Mouse (Mus musculus) ES-E14 (cell line): Measurements from ENCODE around the gene Col6a4. TPM values are rescaled to one million over a fixed set of nuclear protein-coding genes. Genes with fewer than 3 reads are reported as not detected.

ENCODE experiments used
- DNase-seq: peaks from one replicate; pipeline ENCODE4 v3.0.0-alpha.2; 2013; ENCODE audit warnings: low read depth, low spot score
- H3K27ac ChIP-seq: 2 replicates; pipeline ENCODE4 v1.5.1; 2012; ENCODE audit warnings: low read depth, mild to moderate bottlenecking, low read length, moderate library complexity, mixed read lengths; ENCODE audit not compliant: poor library complexity, insufficient read depth, severe bottlenecking
- H3K36me3 ChIP-seq: 2 replicates; pipeline ENCODE4 v1.6.1; 2012; ENCODE audit warnings: mild to moderate bottlenecking, low read length, moderate library complexity, mixed read lengths; ENCODE audit not compliant: control insufficient read depth, poor library complexity, insufficient read depth, severe bottlenecking
- H3K4me1 ChIP-seq, 2 experiments: fragments of 150-350 bp in 1 of 2; sonication (generic) in 1 of 2; 2 replicates each; pipeline ENCODE4 v1.6.1; 2012; ENCODE audit warnings: low read length in 2 of 2, mild to moderate bottlenecking in 1 of 2, mixed read lengths in 1 of 2; ENCODE audit not compliant: control insufficient read depth in 2 of 2, insufficient read depth in 2 of 2, poor library complexity in 1 of 2
- H3K4me3 ChIP-seq, 2 experiments: fragments of 150-350 bp in 1 of 2; sonication (generic) in 1 of 2; 2 replicates each; pipeline ENCODE4 v1.5.1; 2012; ENCODE audit warnings: low read length in 2 of 2, low read depth in 1 of 2, mild to moderate bottlenecking in 1 of 2, mixed read lengths in 1 of 2; ENCODE audit not compliant: insufficient read depth in 1 of 2, poor library complexity in 1 of 2, severe bottlenecking in 1 of 2
- H3K9ac ChIP-seq: 2 replicates; pipeline ENCODE4 v1.6.1; 2012; ENCODE audit warnings: low read depth, mild to moderate bottlenecking, low read length, mixed read lengths; ENCODE audit not compliant: poor library complexity, insufficient read depth, severe bottlenecking
- H3K9me3 ChIP-seq: fragments of 150-350 bp; sonication (generic); 2 replicates; pipeline ENCODE4 v1.6.1; 2012; ENCODE audit warnings: low read depth, mild to moderate bottlenecking, low read length; ENCODE audit not compliant: control insufficient read depth, insufficient read depth
- CHD2 ChIP-seq: IDR thresholded peaks from 2 replicates; pipeline ENCODE4 v1.6.1; 2014; ENCODE audit warnings: mild to moderate bottlenecking, low read depth, low read length, inconsistent platforms
- HCFC1 ChIP-seq: IDR thresholded peaks from 2 replicates; pipeline ENCODE4 v1.6.1; 2012; ENCODE audit warnings: low read length, inconsistent platforms, borderline replicate concordance; ENCODE audit not compliant: insufficient read depth
- MAFK ChIP-seq: IDR thresholded peaks from 2 replicates; pipeline ENCODE4 v1.6.1; 2014; ENCODE audit warnings: mild to moderate bottlenecking, low read depth, low read length, inconsistent platforms; ENCODE audit not compliant: insufficient read depth
- ZC3H11A ChIP-seq: IDR thresholded peaks from 2 replicates; pipeline ENCODE4 v1.6.1; 2012; ENCODE audit warnings: low read depth, mild to moderate bottlenecking, inconsistent platforms, low read length, borderline replicate concordance
- ZNF384 ChIP-seq: IDR thresholded peaks from 2 replicates; pipeline ENCODE4 v1.6.1; 2012; ENCODE audit warnings: low read depth, low read length, inconsistent platforms
- in situ Hi-C, 2 experiments: fragments of 600-800 bp; cut with MboI; formaldehyde crosslinking; loops; one replicate each; pipeline ENCODE4 v1.15.1; 2025; ENCODE audit warnings: low sequenced_read_pairs in 2 of 2, inconsistent platforms in 1 of 2; ENCODE audit not compliant: unreplicated experiment in 2 of 2
- total RNA-seq: library from RNA; depleted of rRNA; stranded (reverse); fragments of 300-350 nt; gene quantifications from 2 replicates; pipeline ENCODE4 v1.2.3, GENCODE M21; 2012

The Col6a4 gene
- total RNA-seq, 1 experiment = 3.9 TPM

DNA sequence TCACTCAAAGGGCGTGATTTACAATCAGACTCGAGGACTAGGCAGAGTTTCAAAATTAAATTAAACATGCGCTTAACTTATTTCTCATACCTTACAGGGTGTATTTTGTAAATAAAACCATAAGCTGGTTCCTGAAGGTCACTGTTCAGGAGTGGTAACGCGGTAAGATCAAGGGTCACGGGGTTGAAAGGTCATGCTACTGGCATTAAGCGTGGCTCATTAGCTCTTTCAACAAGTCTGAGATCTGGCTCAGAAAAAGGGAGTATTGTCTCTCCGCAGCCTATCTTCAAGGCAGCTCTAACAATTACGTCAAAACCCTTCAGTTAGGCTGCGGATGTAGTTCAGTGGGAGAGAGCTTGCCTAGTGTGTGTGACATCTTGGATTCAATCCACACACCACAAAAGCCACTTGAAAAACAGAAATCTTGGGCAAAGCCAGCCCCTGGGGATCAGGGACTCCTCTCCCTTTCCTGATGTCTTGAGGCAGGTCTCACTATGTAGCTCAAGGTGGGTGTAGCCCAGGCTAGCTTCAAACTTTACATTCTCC lies 41.2 kb upstream of the Col6a4 start:
- Histone ChIP-seq H3K36me3 (no peaks in the 10 kb centered on the region), H3K4me1 (no peaks in the 10 kb centered on the region), H3K27ac (no peak overlapping the region), H3K9ac (no peak overlapping the region), H3K9me3 (no peaks in the 10 kb centered on the region), H3K4me3 (no peak overlapping the region)
- DNase-seq = no peak
- in situ Hi-C loops = no loop called here
- TF ChIP-seq MAFK = no peak
- no peak for TF ChIP-seq CHD2
- no peak for TF ChIP-seq ZC3H11A
- TF ChIP-seq HCFC1 = no peak
- no peak for TF ChIP-seq ZNF384

DNA sequence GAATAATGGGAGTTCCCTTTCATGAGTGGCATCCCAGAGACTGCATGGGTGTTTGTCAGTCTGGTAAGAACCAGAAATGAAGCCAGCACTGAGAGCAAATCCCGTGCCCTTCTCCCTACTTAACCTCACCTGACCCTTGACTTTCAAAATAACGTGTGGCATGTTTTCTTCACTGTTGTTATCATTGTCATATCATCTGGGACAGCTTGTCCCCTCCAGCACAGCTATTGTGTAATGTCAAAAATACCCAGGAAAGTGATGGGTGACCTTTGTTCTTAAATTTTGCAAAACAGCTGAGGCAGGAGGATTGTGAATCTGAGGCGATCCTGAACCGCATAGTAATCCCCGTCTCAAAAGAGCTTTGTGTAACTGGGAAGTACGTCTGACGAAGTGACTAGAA lies 33.7 kb upstream of the Col6a4 start:
- Histone ChIP-seq H3K9me3 (no peaks in the 10 kb centered on the region), H3K4me3 (no peak overlapping the region), H3K36me3 (no peaks in the 10 kb centered on the region), H3K4me1 (peaks cover 0 to 3% of the 10 kb centered on the region in 2 experiments; a peak in 1 of 4 replicates), H3K27ac (no peak overlapping the region), H3K9ac (no peak overlapping the region)
- no peak for DNase-seq
- no peak for TF ChIP-seq ZC3H11A
- no peak for TF ChIP-seq HCFC1
- no peak for TF ChIP-seq CHD2
- TF ChIP-seq MAFK = no peak
- no peak for TF ChIP-seq ZNF384
- in situ Hi-C loops = no loop called here

DNA sequence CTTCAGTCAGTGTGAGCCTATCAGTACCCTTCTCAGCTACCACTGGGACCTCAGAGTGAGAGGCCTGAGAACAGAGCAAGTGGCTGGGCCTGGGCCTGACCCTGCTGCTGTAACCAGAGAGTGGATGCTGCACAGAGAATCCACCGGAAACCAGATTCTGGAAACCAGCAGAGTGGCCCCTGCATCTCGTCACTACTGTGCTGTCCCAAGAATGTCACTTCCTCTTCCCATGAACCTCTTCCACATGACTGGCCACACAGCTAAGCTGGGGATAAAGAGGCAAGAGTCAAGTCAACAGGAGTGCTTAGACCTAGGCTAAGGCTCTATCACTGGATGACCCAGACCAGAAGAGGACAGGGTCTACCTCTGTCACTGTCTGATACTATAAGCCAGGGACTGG lies 32.5 kb upstream of the Col6a4 start:
- no peak overlapping the region for H3K4me3 ChIP-seq
- peaks cover 0 to 3% of the 10 kb centered on the region in 2 experiments; a peak in 1 of 4 replicates for H3K4me1 ChIP-seq
- in situ Hi-C loops = no loop called here
- no peak overlapping the region for H3K27ac ChIP-seq
- no peak for TF ChIP-seq HCFC1
- no peak for TF ChIP-seq ZC3H11A
- no peak for TF ChIP-seq CHD2
- no peak for TF ChIP-seq MAFK
- no peak for TF ChIP-seq ZNF384
- H3K36me3 ChIP-seq = no peaks in the 10 kb centered on the region
- H3K9me3 ChIP-seq = no peaks in the 10 kb centered on the region
- no peak for DNase-seq
- no peak overlapping the region for H3K9ac ChIP-seq

DNA sequence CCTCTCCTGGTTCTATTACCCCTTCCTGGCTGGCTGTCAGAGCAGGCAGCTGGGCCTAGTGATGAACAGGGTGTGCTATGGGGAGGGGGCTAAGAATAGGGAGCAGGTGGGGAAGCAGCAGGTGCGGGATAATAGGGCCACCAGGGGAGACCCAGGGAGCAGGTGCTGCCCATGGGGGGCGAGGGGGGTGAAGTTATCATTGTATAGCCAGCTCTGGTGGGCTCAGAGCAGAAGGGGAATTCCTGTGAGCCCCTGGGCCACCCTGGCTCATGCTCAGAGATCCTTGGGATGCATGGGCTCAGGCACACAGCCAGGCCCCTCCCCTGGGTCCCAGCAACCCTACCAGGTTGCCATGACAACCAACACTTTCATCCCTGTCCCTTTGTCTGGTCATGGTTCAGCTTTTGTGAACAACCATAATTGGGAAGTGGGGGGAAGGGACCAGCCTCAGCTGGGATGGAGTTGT lies 30.2 kb upstream of the Col6a4 start:
- Histone ChIP-seq H3K9ac (no peak overlapping the region), H3K27ac (no peak overlapping the region), H3K36me3 (no peaks in the 10 kb centered on the region), H3K4me3 (no peak overlapping the region), H3K9me3 (no peaks in the 10 kb centered on the region), H3K4me1 (peaks cover 0 to 3% of the 10 kb centered on the region in 2 experiments; a peak in 1 of 4 replicates)
- DNase-seq = no peak
- no peak for TF ChIP-seq MAFK
- TF ChIP-seq CHD2 = no peak
- TF ChIP-seq HCFC1 = no peak
- no peak for TF ChIP-seq ZC3H11A
- no peak for TF ChIP-seq ZNF384
- in situ Hi-C loops = no loop called here

DNA sequence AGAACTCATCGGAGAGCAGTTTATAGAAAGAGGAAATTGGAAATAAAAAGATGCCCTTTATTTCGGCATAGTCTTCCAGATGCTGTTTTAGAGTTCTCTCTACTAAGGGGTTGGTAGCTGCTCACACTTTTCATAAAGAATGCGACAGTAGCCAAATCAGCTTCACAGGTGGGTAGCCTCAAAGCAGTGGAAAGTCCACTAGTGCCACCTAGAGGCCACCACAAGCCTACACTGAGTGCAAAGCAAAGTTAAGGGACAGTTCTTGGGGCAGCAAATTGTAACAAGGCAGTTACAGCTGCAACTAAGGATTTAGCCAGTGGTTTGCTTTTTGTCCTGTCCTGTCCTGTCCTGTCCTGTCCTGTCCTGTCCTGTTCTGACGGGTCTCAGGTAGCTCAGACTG lies 27.0 kb upstream of the Col6a4 start:
- no peak overlapping the region for H3K27ac ChIP-seq
- H3K9me3 ChIP-seq = no peaks in the 10 kb centered on the region
- TF ChIP-seq ZNF384 = no peak
- no peak for TF ChIP-seq MAFK
- no peak for TF ChIP-seq CHD2
- 0 out of 2 replicates have a peak, but pooled peaks have one; percentile 37 for TF ChIP-seq ZC3H11A
- no peak for TF ChIP-seq HCFC1
- H3K36me3 ChIP-seq = no peaks in the 10 kb centered on the region
- no peak overlapping the region for H3K4me3 ChIP-seq
- H3K4me1 ChIP-seq = peaks cover 0 to 3% of the 10 kb centered on the region in 2 experiments; a peak in 1 of 4 replicates
- in situ Hi-C loops = no loop called here
- H3K9ac ChIP-seq = no peak overlapping the region
- no peak for DNase-seq
